Mouse (Mus musculus) fat pad, adult 2 months (tissue): ENCODE data around the gene Olfr13.
"Not testable (repeated sequence)": the region's sequence is repeated elsewhere in the genome, so short reads cannot be mapped to it uniquely, and the experiment has no call there.

ENCODE experiments used
- DNase-seq: peaks from one replicate; pipeline ENCODE4 v3.0.0-alpha.2; 2011; ENCODE audit warnings: low read depth, low spot score; ENCODE audit errors: extremely low read depth

The Olfr13 gene

GRCm38 (mm10) chr6:43171840-43172239 is at the start of gene Olfr13:
TSS of gene Olfr13 (plus strand) at chr6:43172140.
- no peak for DNase-seq

- DNase-seq, result not testable (repeated sequence)
Measured at GRCm38 (mm10) chr6:43146267-43146666, 25.7 kb upstream of the Olfr13 start, which contains the start of gene Olfr237-ps1. TSS of gene Olfr237-ps1 (plus strand) at chr6:43146567.

- DNase-seq, result no peak
Measured at GRCm38 (mm10) chr6:43159502-43159901, 12.4 kb upstream of the Olfr13 start.

- DNase-seq, result no peak
Measured at GRCm38 (mm10) chr6:43162982-43163381, 9.0 kb upstream of the Olfr13 start, which contains the start of gene Olfr437. TSS of gene Olfr437 (plus strand) at chr6:43163282.

- DNase-seq, result no peak
Measured at GRCm38 (mm10) chr6:43167246-43167645, 4.7 kb upstream of the Olfr13 start.

GRCm38 (mm10) chr6:43178129-43178528 is 6.2 kb downstream of the Olfr13 start:
- no peak for DNase-seq

GRCm38 (mm10) chr6:43178584-43179501 is 6.9 kb downstream of the Olfr13 start:
- DNase-seq, result no peak

- DNase-seq, result no peak
Measured at GRCm38 (mm10) chr6:43190986-43191385, 19.0 kb downstream of the Olfr13 start.

- DNase-seq, result no peak
Measured at GRCm38 (mm10) chr6:43196781-43197180, 24.8 kb downstream of the Olfr13 start, which contains the start of gene Olfr435. TSS of gene Olfr435 (plus strand) at chr6:43197146.

GRCm38 (mm10) chr6:43198094-43198493 is 26.2 kb downstream of the Olfr13 start:
- DNase-seq, result no peak

- no peak for DNase-seq
Measured at GRCm38 (mm10) chr6:43202786-43203185, 30.8 kb downstream of the Olfr13 start.

GRCm38 (mm10) chr6:43205355-43205754 is 33.4 kb downstream of the Olfr13 start:
- no peak for DNase-seq

- DNase-seq, result not testable (repeated sequence)
Measured at GRCm38 (mm10) chr6:43212873-43213272, 40.9 kb downstream of the Olfr13 start, which contains the start of gene Olfr434. TSS of gene Olfr434 (plus strand) at chr6:43213021.
